Mouse (Mus musculus): ENCODE measurements at regions not wholly inside any gene's neighbourhood (a gene's known extent, or its start where the extent isn't known, plus 50 kb on each side); places are given as distances from the start of the nearest gene placed in this dataset.

- Histone ChIP-seq H3K36me3 (ENCODE audit: control insufficient read depth in 1 of 2, insufficient read depth in 2 of 2, low read length in 2 of 2) (no peaks in the 10 kb centered on the region), H3K4me1 (ENCODE audit: control insufficient read depth in 1 of 2, insufficient read depth in 2 of 2, low read length in 2 of 2) (no peaks in the 10 kb centered on the region), H3K79me2 (ENCODE audit: control insufficient read depth, insufficient read depth, low read length, poor library complexity) (no peaks in the 10 kb centered on the region), H3K9ac (ENCODE audit: control insufficient read depth, low read depth, low read length, poor library complexity, severe bottlenecking) (no peak overlapping the region), H3K9me3 (replicated peaks; ENCODE audit: insufficient read depth, low read length) (no peaks in the 10 kb centered on the region), H3K27me3 (ENCODE audit: control insufficient read depth in 1 of 2, insufficient read depth in 2 of 2, low read length in 2 of 2) (no peaks in the 10 kb centered on the region), H3K27ac (ENCODE audit: control insufficient read depth, low read depth, low read length) (no peak overlapping the region), H3K4me3 (ENCODE audit: control insufficient read depth in 1 of 2, insufficient read depth in 1 of 2, low read depth in 2 of 2, low read length in 2 of 2) (no peak overlapping the region)
- no peak for TF ChIP-seq MXI1 (IDR thresholded peaks at IDR 0.05; ENCODE audit: low read depth, low read length)
- TF ChIP-seq RCOR1 (IDR thresholded peaks at IDR 0.05; ENCODE audit: low read depth, low read length): no peak
- TF ChIP-seq KAT2A (conservative IDR thresholded peaks at IDR 0.05; ENCODE audit: low read depth, low read length): no peak
- no peak for TF ChIP-seq ZMIZ1 (IDR thresholded peaks at IDR 0.05; ENCODE audit: low read depth, low read length)
- no peak for TF ChIP-seq TCF12 (IDR thresholded peaks at IDR 0.05; ENCODE audit: low read depth, low read length)
- DNase-seq (ENCODE audit: low read depth, low spot score): no peak
Measured at GRCm38 (mm10) chr13:31468131-31468530, 87.8 kb upstream of the Foxq1 start.

GRCm38 (mm10) chr13:31468983-31469382, 87.0 kb upstream of the Foxq1 start:
- H3K27ac ChIP-seq (ENCODE audit: control insufficient read depth, low read depth, low read length): no peak overlapping the region
- no peaks in the 10 kb centered on the region for H3K27me3 ChIP-seq (ENCODE audit: control insufficient read depth in 1 of 2, insufficient read depth in 2 of 2, low read length in 2 of 2)
- no peaks in the 10 kb centered on the region for H3K4me1 ChIP-seq (ENCODE audit: control insufficient read depth in 1 of 2, insufficient read depth in 2 of 2, low read length in 2 of 2)
- H3K79me2 ChIP-seq (ENCODE audit: control insufficient read depth, insufficient read depth, low read length, poor library complexity): no peaks in the 10 kb centered on the region
- no peaks in the 10 kb centered on the region for H3K36me3 ChIP-seq (ENCODE audit: control insufficient read depth in 1 of 2, insufficient read depth in 2 of 2, low read length in 2 of 2)
- H3K4me3 ChIP-seq (ENCODE audit: control insufficient read depth in 1 of 2, insufficient read depth in 1 of 2, low read depth in 2 of 2, low read length in 2 of 2): no peak overlapping the region
- H3K9ac ChIP-seq (ENCODE audit: control insufficient read depth, low read depth, low read length, poor library complexity, severe bottlenecking): no peak overlapping the region
- no peak for DNase-seq (ENCODE audit: low read depth, low spot score)
- TF ChIP-seq CHD2 (IDR thresholded peaks at IDR 0.05; ENCODE audit: low read length) (no peak), EP300 (IDR thresholded peaks at IDR 0.05; ENCODE audit: low read depth in 1 of 2, low read length in 2 of 2) (no peak), CHD1 (IDR thresholded peaks at IDR 0.05; ENCODE audit: low read depth, low read length) (no peak), ZKSCAN1 (IDR thresholded peaks at IDR 0.05; ENCODE audit: low read depth, low read length) (no peak), RAD21 (IDR thresholded peaks at IDR 0.05; ENCODE audit: low read depth, low read length) (no peak), POLR2AphosphoS2 (IDR thresholded peaks at IDR 0.05; ENCODE audit: low read length) (no peak), MEF2A (IDR thresholded peaks at IDR 0.05; ENCODE audit: extremely low read depth, insufficient replicate concordance, low read depth, low read length, poor library complexity, severe bottlenecking) (no peak), USF2 (IDR thresholded peaks at IDR 0.05; ENCODE audit: borderline replicate concordance in 1 of 2, insufficient read depth in 1 of 2, low read depth in 1 of 2, low read length in 2 of 2) (no peak), MAFK (IDR thresholded peaks at IDR 0.05; ENCODE audit: borderline replicate concordance, low read depth, low read length) (no peak), GABPA (IDR thresholded peaks at IDR 0.05; ENCODE audit: low read depth, low read length) (no peak), MYC (IDR thresholded peaks at IDR 0.05; ENCODE audit: low read depth, low read length) (no peak), NRF1 (IDR thresholded peaks at IDR 0.05; ENCODE audit: insufficient read depth, low read depth, low read length, poor library complexity, severe bottlenecking) (no peak), ZNF384 (IDR thresholded peaks at IDR 0.05; ENCODE audit: low read depth, low read length) (no peak), HCFC1 (IDR thresholded peaks at IDR 0.05; ENCODE audit: low read depth, low read length) (no peak), SMC3 (IDR thresholded peaks at IDR 0.05; ENCODE audit: low read depth, low read length) (no peak), MAZ (IDR thresholded peaks at IDR 0.05; ENCODE audit: low read depth, low read length) (no peak), UBTF (IDR thresholded peaks at IDR 0.05; ENCODE audit: borderline replicate concordance, insufficient read depth, low read depth, low read length) (no peak), MAX (IDR thresholded peaks at IDR 0.05; ENCODE audit: low read length) (no peak), NELFE (IDR thresholded peaks at IDR 0.05; ENCODE audit: low read depth, low read length) (no peak)
- no peaks in the 10 kb centered on the region for H3K9me3 ChIP-seq (replicated peaks; ENCODE audit: insufficient read depth, low read length)
